18 mouse cellular contexts compared by ENCODE assay signal in the genomic region with DNA sequence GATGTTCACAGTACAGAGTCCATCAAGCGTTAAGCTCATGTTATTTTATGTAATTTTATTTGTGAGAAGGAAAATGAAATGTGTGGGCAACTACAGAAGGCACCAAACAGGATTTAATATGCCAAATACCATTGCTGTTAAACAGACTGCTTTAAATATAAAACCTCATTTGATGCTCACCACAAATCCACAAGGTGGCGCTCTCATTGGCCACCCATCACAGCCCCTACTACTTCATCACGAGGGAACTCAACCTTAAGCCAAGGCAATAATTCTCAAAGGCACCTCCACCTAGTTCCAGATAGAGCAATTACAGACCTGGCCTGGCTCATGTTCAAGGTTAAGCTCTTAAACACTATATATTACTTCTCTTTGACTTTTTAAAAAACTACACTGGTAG.
DNase-seq lines count a peak whose midpoint lies in the region; ATAC-seq and TF ChIP-seq lines count a peak whose summit lies in the region.
"Had no signal": no experiment of that assay in that cellular context is flagged by ENCODE, and none has a peak within 500 bp of the region (broad histone marks: within the 10 kb centered on the region; RNA-seq: fewer than 3 reads in every experiment).

No protein-coding gene starts in this region.

- H3K4me2 ChIP-seq in forebrain, postnatal 0 days (ENCODE audit: low read depth), result no peak overlapping the region
- H3K4me2 ChIP-seq in forebrain, embryonic 14.5 days (ENCODE audit: low read length), result no peak overlapping the region
- no peak overlapping the region for H3K4me2 ChIP-seq in limb, embryonic 11.5 days (ENCODE audit: low read depth, severe bottlenecking)
- no peak overlapping the region for H3K4me2 ChIP-seq in CH12.LX (ENCODE audit: insufficient read depth, low read depth, poor library complexity, severe bottlenecking)
- H3K4me2 ChIP-seq: embryonic facial prominence, embryonic 13.5 days; forebrain, embryonic 15.5 days; heart, embryonic 13.5 days; hindbrain, embryonic 15.5 days had no signal

- H3K79me2 ChIP-seq in CH12.LX (replicated peaks; ENCODE audit: control insufficient read depth, extremely low read depth, insufficient read depth, poor library complexity, severe bottlenecking), result no peaks in the 10 kb centered on the region

- no peaks in the 10 kb centered on the region for H3K27me3 ChIP-seq in forebrain, postnatal 0 days (ENCODE audit: insufficient read depth, low read length)
- no peaks in the 10 kb centered on the region for H3K27me3 ChIP-seq in forebrain, embryonic 14.5 days (replicated peaks; ENCODE audit: control insufficient read depth, insufficient read depth, low read length)
- H3K27me3 ChIP-seq in limb, embryonic 11.5 days (ENCODE audit: control insufficient read depth, insufficient read depth, low read length), result no peaks in the 10 kb centered on the region
- H3K27me3 ChIP-seq in limb, embryonic 10.5 days (ENCODE audit: low read depth, poor library complexity, severe bottlenecking), result no peaks in the 10 kb centered on the region
- H3K27me3 ChIP-seq in CH12.LX (replicated peaks), result no peaks in the 10 kb centered on the region
- H3K27me3 ChIP-seq: embryonic facial prominence, embryonic 13.5 days; forebrain, embryonic 15.5 days; heart, embryonic 13.5 days; hindbrain, embryonic 15.5 days had no signal

- DNase-seq in forebrain, postnatal 0 days, result no peak
- no peak for DNase-seq in forebrain, embryonic 14.5 days (ENCODE audit: low spot score)
- DNase-seq in limb, embryonic 11.5 days (ENCODE audit: low spot score), result peak; percentile 24
- DNase-seq in limb, embryonic 10.5 days (ENCODE audit: low spot score), result no peak
- DNase-seq in CH12.LX (ENCODE audit: extremely low read depth), result peak; percentile 14
- DNase-seq in brain, embryonic 14.5 days (ENCODE audit: low read depth), result no peak
- no peak for DNase-seq in cerebellum, adult 11 months
- DNase-seq: cerebellum, adult 8-10 months; gastrocnemius, postnatal 25 days; liver; lung, postnatal 36 days; right cerebral cortex, postnatal 14 days; thymus, postnatal 14 days had no signal

- TF ChIP-seq RAD21 in CH12.LX (IDR thresholded peaks at IDR 0.05; ENCODE audit: low read depth, low read length), result no peak; the same call in none of the 2 replicates

- H3K27ac ChIP-seq in forebrain, postnatal 0 days (ENCODE audit: low read depth, low read length), result no peak overlapping the region
- no peak overlapping the region for H3K27ac ChIP-seq in forebrain, embryonic 14.5 days (ENCODE audit: low read depth, low read length)
- H3K27ac ChIP-seq in limb, embryonic 11.5 days (replicated peaks; ENCODE audit: low read depth, low read length), result no peak overlapping the region
- H3K27ac ChIP-seq in limb, embryonic 10.5 days, result no peak overlapping the region
- H3K27ac ChIP-seq in CH12.LX (ENCODE audit: insufficient read depth, low read depth), result no peak overlapping the region
- H3K27ac ChIP-seq: embryonic facial prominence, embryonic 13.5 days; forebrain, embryonic 15.5 days; heart, embryonic 13.5 days; hindbrain, embryonic 15.5 days had no signal

- no peak overlapping the region for H3K4me3 ChIP-seq in forebrain, postnatal 0 days (ENCODE audit: low read depth, low read length)
- no peak overlapping the region for H3K4me3 ChIP-seq in forebrain, embryonic 14.5 days (ENCODE audit: low read depth, low read length)
- no peak overlapping the region for H3K4me3 ChIP-seq in limb, embryonic 11.5 days (ENCODE audit: low read depth, low read length)
- H3K4me3 ChIP-seq in limb, embryonic 10.5 days, result no peak overlapping the region
- H3K4me3 ChIP-seq in CH12.LX (replicated peaks in 1 of 3; ENCODE audit: low read depth in 2 of 3, low read length in 2 of 3, poor library complexity in 1 of 3), result no peak overlapping the region
- H3K4me3 ChIP-seq: embryonic facial prominence, embryonic 13.5 days; forebrain, embryonic 15.5 days; heart, embryonic 13.5 days; hindbrain, embryonic 15.5 days had no signal

- no peak overlapping the region for H3K9ac ChIP-seq in forebrain, postnatal 0 days
- H3K9ac ChIP-seq in forebrain, embryonic 14.5 days (ENCODE audit: low read length), result no peak overlapping the region
- no peak overlapping the region for H3K9ac ChIP-seq in limb, embryonic 11.5 days (ENCODE audit: low read length)
- H3K9ac ChIP-seq in CH12.LX (ENCODE audit: insufficient read depth, low read depth), result no peak overlapping the region
- H3K9ac ChIP-seq: embryonic facial prominence, embryonic 13.5 days; forebrain, embryonic 15.5 days; heart, embryonic 13.5 days; hindbrain, embryonic 15.5 days had no signal

- no peaks in the 10 kb centered on the region for H3K4me1 ChIP-seq in forebrain, postnatal 0 days (ENCODE audit: insufficient read depth)
- no peaks in the 10 kb centered on the region for H3K4me1 ChIP-seq in forebrain, embryonic 14.5 days (ENCODE audit: control insufficient read depth, insufficient read depth, low read length)
- no peaks in the 10 kb centered on the region for H3K4me1 ChIP-seq in limb, embryonic 11.5 days (ENCODE audit: control insufficient read depth, insufficient read depth, low read length)
- no peaks in the 10 kb centered on the region for H3K4me1 ChIP-seq in limb, embryonic 10.5 days
- no peaks in the 10 kb centered on the region for H3K4me1 ChIP-seq in CH12.LX (ENCODE audit: control insufficient read depth in 1 of 2, insufficient read depth in 2 of 2)
- H3K4me1 ChIP-seq: embryonic facial prominence, embryonic 13.5 days; forebrain, embryonic 15.5 days; heart, embryonic 13.5 days; hindbrain, embryonic 15.5 days had no signal

- TF ChIP-seq CTCF in forebrain, postnatal 0 days (IDR thresholded peaks at IDR 0.05; ENCODE audit: low read depth), result peak; percentile 48
- TF ChIP-seq CTCF in CH12.LX (conservative IDR thresholded peaks at IDR 0.05 in 1 of 2, IDR thresholded peaks at IDR 0.05 in 1 of 2; ENCODE audit: low read depth in 2 of 2, low read length in 2 of 2), result no peak; a peak in 1 of 4 replicates
- TF ChIP-seq CTCF in brain, embryonic 14.5 days (IDR thresholded peaks at IDR 0.05; ENCODE audit: borderline replicate concordance, extremely low read depth, insufficient read depth, insufficient read length), result peak; percentile 38; the same call in 1 of the 2 replicates

- in situ Hi-C loops in CH12.LX (cut with MboI; ENCODE audit: low pct_ligation_motif_present, low pct_unique_long_range_greater_than_20kb, low sequenced_read_pairs), result no loop called here

- ATAC-seq in forebrain, postnatal 0 days, result no peak
- no peak for ATAC-seq in forebrain, embryonic 14.5 days
- no peak for ATAC-seq in limb, embryonic 11.5 days (ENCODE audit: insufficient number of reproducible peaks, low FRiP score, low TSS enrichment, low read depth)
- no peak for ATAC-seq in cerebellum, adult (ENCODE audit: insufficient number of reproducible peaks, low FRiP score, low TSS enrichment)
- ATAC-seq: forebrain, embryonic 15.5 days had no signal

- 35% methylated on average over 3 of the region's 3 CpGs for WGBS in forebrain, postnatal 0 days
- 41% methylated on average over 3 of the region's 3 CpGs for WGBS in forebrain, embryonic 14.5 days
- WGBS in limb, embryonic 11.5 days, result 26% methylated on average over 3 of the region's 3 CpGs
- 30% methylated on average over 3 of the region's 3 CpGs for WGBS in limb, embryonic 10.5 days

- H3K9me3 ChIP-seq in forebrain, postnatal 0 days (ENCODE audit: low read length), result no peaks in the 10 kb centered on the region
- H3K9me3 ChIP-seq in forebrain, embryonic 14.5 days (replicated peaks; ENCODE audit: control insufficient read depth, low read length), result no peaks in the 10 kb centered on the region
- H3K9me3 ChIP-seq in limb, embryonic 11.5 days (ENCODE audit: control insufficient read depth, low read length), result no peaks in the 10 kb centered on the region
- no peaks in the 10 kb centered on the region for H3K9me3 ChIP-seq in limb, embryonic 10.5 days (replicated peaks)
- H3K9me3 ChIP-seq in CH12.LX (replicated peaks; ENCODE audit: low read length), result peaks cover 49% of the 10 kb centered on the region
- H3K9me3 ChIP-seq: embryonic facial prominence, embryonic 13.5 days; forebrain, embryonic 15.5 days; heart, embryonic 13.5 days; hindbrain, embryonic 15.5 days had no signal

- dilution Hi-C loops in CH12.LX (cut with MboI; ENCODE audit: extremely low pct_ligation_motif_present, extremely low pct_unique_long_range_greater_than_20kb, low sequenced_read_pairs), result no loop called here

- TF ChIP-seq POLR2A in CH12.LX (IDR thresholded peaks at IDR 0.05; ENCODE audit: low read depth, low read length), result no peak
- TF ChIP-seq POLR2A in brain, embryonic 14.5 days (IDR thresholded peaks at IDR 0.05; ENCODE audit: borderline replicate concordance, extremely low read depth, insufficient read depth, insufficient read length, poor library complexity, severe bottlenecking), result no peak

- H3K36me3 ChIP-seq in forebrain, postnatal 0 days (ENCODE audit: insufficient read depth), result no peaks in the 10 kb centered on the region
- no peaks in the 10 kb centered on the region for H3K36me3 ChIP-seq in forebrain, embryonic 14.5 days (ENCODE audit: control insufficient read depth, insufficient read depth, low read length)
- no peaks in the 10 kb centered on the region for H3K36me3 ChIP-seq in limb, embryonic 11.5 days (ENCODE audit: control insufficient read depth, insufficient read depth, low read length)
- no peaks in the 10 kb centered on the region for H3K36me3 ChIP-seq in limb, embryonic 10.5 days
- H3K36me3 ChIP-seq in CH12.LX (replicated peaks in 1 of 2; ENCODE audit: control insufficient read depth in 1 of 2, insufficient read depth in 1 of 2, low read length in 1 of 2), result no peaks in the 10 kb centered on the region
- H3K36me3 ChIP-seq: embryonic facial prominence, embryonic 13.5 days; forebrain, embryonic 15.5 days; heart, embryonic 13.5 days; hindbrain, embryonic 15.5 days had no signal

- no peak for TF ChIP-seq EP300 in CH12.LX (IDR thresholded peaks at IDR 0.05; ENCODE audit: low read length)

TF ChIP-seq in CH12.LX, 34 proteins besides CTCF, POLR2A, EP300 and RAD21:
- TF ChIP-seq SMC3 (IDR thresholded peaks at IDR 0.05; ENCODE audit: low read depth, low read length) (peak; percentile 26; the same call in 1 of the 2 replicates), MAZ (IDR thresholded peaks at IDR 0.05; ENCODE audit: low read depth, low read length) (no peak)
TF ChIP-seq in CH12.LX: peak in this region for 1.

Comparison
In these comparisons a context has a peak if more than half of its experiments do, and no peak if none do; other contexts are left out.
1. DNase-seq: peak in limb, embryonic 11.5 days (single experiment) and CH12.LX (single experiment); none in forebrain, postnatal 0 days (single experiment), forebrain, embryonic 14.5 days (single experiment), limb, embryonic 10.5 days (single experiment), brain, embryonic 14.5 days (single experiment) and cerebellum, adult 11 months (single experiment).
2. CTCF ChIP-seq: peak in forebrain, postnatal 0 days (single experiment) and brain, embryonic 14.5 days (single experiment); none in CH12.LX (0 of 2).